Mouse (Mus musculus) megakaryocyte progenitor cell, adult 5-6 weeks (primary cell): ENCODE results near the gene 1810010D01Rik. TPM values are rescaled to one million over a fixed set of nuclear protein-coding genes. Genes with fewer than 3 reads are reported as not detected.

Source experiments
- ATAC-seq: replicated peaks from 2 replicates; pipeline ENCODE4 v1.8.0; 2016; ENCODE audit warnings: mild to moderate bottlenecking, moderate TSS enrichment, inconsistent platforms; ENCODE audit not compliant: poor library complexity
- total RNA-seq, 2 experiments: library from RNA; stranded (forward) in 1 of 2; stranded (reverse) in 1 of 2; fragments of 157-497, 149-512 nt in 1 of 2; fragments of 200-1000 nt in 1 of 2; gene quantifications; 2 replicates each; pipeline versions ENCODE4 v1.2.3 to v1.2.4; 2015 to 2017

Gene 1810010D01Rik
- total RNA-seq, 2 experiments from 2014 or later = not detected

GRCm38 (mm10) chr7:145181376-145182034, 26.4 kb downstream of the 1810010D01Rik start:
- no peak for ATAC-seq

GRCm38 (mm10) chr7:145179691-145180091, 28.2 kb downstream of the 1810010D01Rik start:
- no peak for ATAC-seq

GRCm38 (mm10) chr7:145176750-145177589, 30.9 kb downstream of the 1810010D01Rik start:
- no peak for ATAC-seq

- no peak for ATAC-seq
These were observed 34.4 kb downstream of the 1810010D01Rik start for GRCm38 (mm10) chr7:145173563-145173962.

- ATAC-seq = no peak
These were observed 34.8 kb downstream of the 1810010D01Rik start for GRCm38 (mm10) chr7:145173116-145173515.

- ATAC-seq = no peak
These were observed 38.2 kb downstream of the 1810010D01Rik start for GRCm38 (mm10) chr7:145169703-145170102.

GRCm38 (mm10) chr7:145159283-145160240, 48.4 kb downstream of the 1810010D01Rik start:
- ATAC-seq = no peak

Other genes starting within 250 kb of the 1810010D01Rik start
- 4.7 and 5.7 TPM in 2 replicates for gene Tpcn2, start 75.9 kb upstream of the 1810010D01Rik start, total RNA-seq (2015)
- gene Tpcn2, start 75.9 kb upstream of the 1810010D01Rik start, total RNA-seq (2017) = 3.5 and 3.7 TPM in 2 replicates
- not detected in 2 replicates for gene Mrgprf, start 92.7 kb upstream of the 1810010D01Rik start, total RNA-seq (2015)
- not detected in 2 replicates for gene Mrgprf, start 92.7 kb upstream of the 1810010D01Rik start, total RNA-seq (2017)
- gene Mrgprd, start 106.7 kb upstream of the 1810010D01Rik start, total RNA-seq (2015) = not detected in 2 replicates
- not detected in 2 replicates for gene Mrgprd, start 106.7 kb upstream of the 1810010D01Rik start, total RNA-seq (2017)